Mouse (Mus musculus): ENCODE results near the gene Olfm1. TPM values are rescaled to one million over a fixed set of nuclear protein-coding genes. Genes with fewer than 3 reads are reported as not detected.

The Olfm1 gene
- 9.6 and 11.7 TPM in 2 replicates for polyA plus RNA-seq (2014; fragmentation: Nextera tagmentation; extraction: Ambion mirVana)

DNA sequence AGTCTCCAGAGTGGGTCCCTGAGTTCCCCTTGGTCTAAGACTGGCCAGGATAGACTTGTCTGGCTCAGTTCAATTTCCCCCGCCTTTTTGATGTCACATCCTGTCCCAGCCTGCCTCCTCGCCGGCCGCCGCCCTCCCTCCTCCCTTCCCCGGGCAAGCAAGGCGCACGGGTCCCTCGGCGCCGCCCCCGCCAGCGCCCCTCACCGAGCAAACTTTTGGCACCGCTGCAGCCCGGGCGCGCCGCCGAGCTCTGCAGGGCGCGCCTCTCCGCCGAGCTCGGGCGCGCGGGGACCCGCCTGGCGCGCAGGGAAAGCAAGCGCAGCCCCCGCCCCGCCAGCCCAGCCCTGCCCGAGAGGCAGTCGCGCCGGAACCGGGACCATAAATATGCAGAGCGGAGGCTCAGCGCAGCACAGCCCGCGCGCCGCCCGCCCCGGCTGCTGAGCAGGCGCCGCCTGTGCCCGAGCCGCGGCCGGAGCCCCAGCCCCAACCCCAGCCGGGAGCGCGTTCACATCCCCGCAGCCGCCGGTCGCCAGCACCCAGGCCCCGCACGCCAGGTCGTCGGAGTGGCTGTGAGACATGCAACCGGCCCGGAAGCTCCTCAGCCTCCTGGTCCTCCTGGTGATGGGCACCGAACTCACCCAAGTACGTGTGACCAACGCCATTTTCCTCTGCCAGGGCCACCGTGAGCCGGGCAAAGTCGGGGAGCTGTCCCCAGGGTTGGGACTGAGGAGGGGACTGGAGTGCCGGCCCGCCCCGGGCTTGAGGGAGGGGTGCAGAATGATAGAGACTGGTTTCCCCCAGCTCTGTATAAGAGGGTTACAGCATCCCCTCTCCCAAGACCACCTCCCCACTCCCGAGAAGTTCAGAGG, at the start of gene Olfm1:
TSS of gene Olfm1 (plus strand) at position 172 of the 869 bp plus-strand sequence.
- under 1% methylated on average over 75 of the region's 76 CpGs for WGBS
- peak within 1 kb of the TSS; percentile 53 to 61 for H3K4me3 ChIP-seq (ENCODE audit: control insufficient read depth in 1 of 2, insufficient read depth in 1 of 2, low read depth in 1 of 2, low read length in 2 of 2)
- H3K9ac ChIP-seq (ENCODE audit: low read length): peak within 1 kb of the TSS; percentile 48; the same call in 1 of the 2 replicates
- no peak within 1 kb of the TSS for H3K27ac ChIP-seq (replicated peaks in 1 of 2; ENCODE audit: control insufficient read depth in 1 of 2, insufficient read depth in 1 of 2, low read depth in 2 of 2, low read length in 2 of 2)
- peak within 1 kb of the TSS; percentile 84 for H3K4me2 ChIP-seq (ENCODE audit: low read length)
- no peaks in the 10 kb centered on the region for H3K9me3 ChIP-seq (ENCODE audit: control insufficient read depth, low read length)
- H3K27me3 ChIP-seq (ENCODE audit: control insufficient read depth, insufficient read depth, low read length): peaks cover 44% of the 10 kb centered on the region
- H3K36me3 ChIP-seq (ENCODE audit: control insufficient read depth, insufficient read depth, low read length): no peaks in the 10 kb centered on the region
- ATAC-seq (ENCODE audit: insufficient number of reproducible peaks, insufficient read depth, low FRiP score, low read depth): no peak
- H3K4me1 ChIP-seq (ENCODE audit: control insufficient read depth in 2 of 2, insufficient read depth in 2 of 2, low read length in 2 of 2): 0 out of 4 replicates have a peak, but pooled peaks cover 0 to 2% of the 10 kb centered on the region in 2 experiments

DNA sequence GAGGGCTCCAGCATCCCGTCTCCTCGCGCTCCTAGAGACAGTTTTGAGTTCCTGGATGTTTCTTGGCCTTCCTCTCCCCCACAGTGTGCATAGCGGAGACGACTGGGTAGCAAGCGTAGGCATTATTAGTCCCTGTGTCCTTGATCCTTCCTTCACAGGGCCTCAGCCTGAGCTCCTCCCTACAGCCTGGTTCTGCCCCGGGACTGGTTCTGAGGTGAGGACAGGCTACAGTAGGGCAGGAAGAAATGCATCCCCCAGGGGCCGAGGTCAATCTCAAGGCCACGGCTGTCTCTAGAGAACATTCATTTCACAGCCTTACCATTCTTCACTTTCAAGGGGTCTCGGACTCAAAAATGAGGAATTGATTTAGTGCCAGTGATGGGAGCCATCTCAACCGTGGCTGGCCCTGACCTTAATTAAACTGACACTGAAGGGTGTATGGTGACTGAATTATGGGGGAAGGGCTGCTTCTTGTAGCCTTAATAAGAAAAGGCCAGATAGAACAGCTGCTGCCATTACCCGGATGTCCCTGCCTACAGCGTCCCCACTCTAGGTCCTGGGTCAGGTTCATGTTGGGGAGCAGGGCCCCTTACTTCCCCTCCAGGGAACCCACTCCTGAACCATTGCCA, 49.3 kb upstream of the Olfm1 start:
- WGBS: 78% methylated on average over 13 of the region's 13 CpGs
- Histone ChIP-seq H3K27ac (replicated peaks in 1 of 2; ENCODE audit: control insufficient read depth in 1 of 2, insufficient read depth in 1 of 2, low read depth in 2 of 2, low read length in 2 of 2) (no peak overlapping the region), H3K9ac (ENCODE audit: low read length) (no peak overlapping the region), H3K4me3 (ENCODE audit: control insufficient read depth in 1 of 2, insufficient read depth in 1 of 2, low read depth in 1 of 2, low read length in 2 of 2) (no peak overlapping the region), H3K36me3 (ENCODE audit: control insufficient read depth, insufficient read depth, low read length) (no peaks in the 10 kb centered on the region), H3K4me1 (ENCODE audit: control insufficient read depth in 2 of 2, insufficient read depth in 2 of 2, low read length in 2 of 2) (peaks cover 8% of the 10 kb centered on the region in 2 experiments), H3K9me3 (ENCODE audit: control insufficient read depth, low read length) (peaks cover 5% of the 10 kb centered on the region; the same call in 1 of the 2 replicates), H3K4me2 (ENCODE audit: low read length) (no peak overlapping the region), H3K27me3 (ENCODE audit: control insufficient read depth, insufficient read depth, low read length) (no peaks in the 10 kb centered on the region)
- ATAC-seq (ENCODE audit: insufficient number of reproducible peaks, insufficient read depth, low FRiP score, low read depth): no peak

DNA sequence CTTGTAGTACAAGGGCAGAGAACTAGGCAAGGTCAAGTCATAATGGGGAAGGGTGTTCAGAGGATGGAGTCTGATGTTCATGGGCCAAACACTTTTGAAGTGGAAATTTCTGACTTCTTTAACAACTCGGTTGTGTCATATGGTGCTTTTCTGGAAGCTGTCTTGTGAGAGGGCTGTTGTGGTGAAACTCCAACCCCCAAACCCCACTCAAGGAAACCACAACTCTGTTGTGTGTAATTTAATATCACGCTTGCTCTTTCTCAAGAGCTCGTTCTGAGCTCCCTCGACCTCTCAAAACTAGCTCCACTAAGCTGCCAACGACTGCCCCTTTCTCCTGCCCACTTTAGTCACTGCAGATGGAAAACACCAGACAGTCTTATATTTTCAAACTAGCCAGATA, 47.1 kb upstream of the Olfm1 start:
- Histone ChIP-seq H3K36me3 (ENCODE audit: control insufficient read depth, insufficient read depth, low read length) (no peaks in the 10 kb centered on the region), H3K4me2 (ENCODE audit: low read length) (no peak overlapping the region), H3K4me3 (ENCODE audit: control insufficient read depth in 1 of 2, insufficient read depth in 1 of 2, low read depth in 1 of 2, low read length in 2 of 2) (no peak overlapping the region), H3K27ac (replicated peaks in 1 of 2; ENCODE audit: control insufficient read depth in 1 of 2, insufficient read depth in 1 of 2, low read depth in 2 of 2, low read length in 2 of 2) (no peak overlapping the region), H3K9me3 (ENCODE audit: control insufficient read depth, low read length) (peaks cover 5% of the 10 kb centered on the region; the same call in 1 of the 2 replicates), H3K4me1 (ENCODE audit: control insufficient read depth in 2 of 2, insufficient read depth in 2 of 2, low read length in 2 of 2) (no peaks in the 10 kb centered on the region; a peak in 1 of 4 replicates), H3K9ac (ENCODE audit: low read length) (no peak overlapping the region), H3K27me3 (ENCODE audit: control insufficient read depth, insufficient read depth, low read length) (no peaks in the 10 kb centered on the region)
- 84% methylated on average over 5 of the region's 5 CpGs for WGBS
- ATAC-seq (ENCODE audit: insufficient number of reproducible peaks, insufficient read depth, low FRiP score, low read depth): no peak

DNA sequence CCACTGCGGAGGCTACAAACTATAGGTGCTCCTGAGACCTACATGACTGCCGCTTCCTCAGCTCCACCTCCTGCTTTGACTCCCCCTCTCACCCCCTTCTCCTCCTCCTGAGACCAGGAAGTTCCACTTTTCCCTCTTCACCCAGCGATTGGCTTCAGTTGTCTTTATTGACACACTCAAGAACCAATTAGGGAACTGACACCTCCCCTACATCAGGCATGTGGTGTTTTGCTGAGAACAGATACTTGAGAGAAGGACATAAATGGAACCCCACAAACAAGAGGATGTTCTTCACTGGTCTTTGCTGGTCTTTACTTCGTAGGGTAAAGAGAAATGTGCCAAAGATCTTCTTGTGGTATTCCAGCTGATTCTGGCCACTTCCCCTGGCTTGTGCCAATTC, 46.6 kb upstream of the Olfm1 start:
- Histone ChIP-seq H3K4me2 (ENCODE audit: low read length) (no peak overlapping the region), H3K4me3 (ENCODE audit: control insufficient read depth in 1 of 2, insufficient read depth in 1 of 2, low read depth in 1 of 2, low read length in 2 of 2) (no peak overlapping the region), H3K9me3 (ENCODE audit: control insufficient read depth, low read length) (peaks cover 5% of the 10 kb centered on the region; the same call in 1 of the 2 replicates), H3K36me3 (ENCODE audit: control insufficient read depth, insufficient read depth, low read length) (no peaks in the 10 kb centered on the region), H3K27ac (replicated peaks in 1 of 2; ENCODE audit: control insufficient read depth in 1 of 2, insufficient read depth in 1 of 2, low read depth in 2 of 2, low read length in 2 of 2) (no peak overlapping the region), H3K4me1 (ENCODE audit: control insufficient read depth in 2 of 2, insufficient read depth in 2 of 2, low read length in 2 of 2) (no peaks in the 10 kb centered on the region; a peak in 1 of 4 replicates), H3K27me3 (ENCODE audit: control insufficient read depth, insufficient read depth, low read length) (no peaks in the 10 kb centered on the region), H3K9ac (ENCODE audit: low read length) (no peak overlapping the region)
- 83% methylated on average over 4 of the region's 4 CpGs for WGBS
- ATAC-seq (ENCODE audit: insufficient number of reproducible peaks, insufficient read depth, low FRiP score, low read depth): no peak

DNA sequence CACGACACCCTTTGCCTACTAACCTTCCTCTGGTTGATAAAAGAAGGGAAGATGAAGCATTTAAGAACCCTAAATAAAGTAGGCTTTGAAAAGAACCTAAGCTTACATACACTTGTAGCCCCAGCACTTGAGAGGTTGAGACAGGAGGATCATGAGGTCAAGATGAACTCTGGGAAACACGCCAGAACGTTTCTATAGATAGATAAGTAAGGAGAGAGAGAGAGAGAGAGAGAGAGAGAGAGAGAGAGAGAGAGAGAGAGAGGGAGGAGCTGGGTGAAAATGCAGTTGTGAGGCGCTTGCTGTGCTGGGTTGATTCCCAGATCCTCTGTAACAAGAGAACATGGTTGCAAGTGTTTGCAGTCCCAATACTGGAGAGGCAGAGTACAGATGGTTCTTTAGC, 46.1 kb upstream of the Olfm1 start:
- Histone ChIP-seq H3K9me3 (ENCODE audit: control insufficient read depth, low read length) (peaks cover 5% of the 10 kb centered on the region; the same call in 1 of the 2 replicates), H3K9ac (ENCODE audit: low read length) (no peak overlapping the region), H3K4me3 (ENCODE audit: control insufficient read depth in 1 of 2, insufficient read depth in 1 of 2, low read depth in 1 of 2, low read length in 2 of 2) (no peak overlapping the region), H3K4me2 (ENCODE audit: low read length) (no peak overlapping the region), H3K36me3 (ENCODE audit: control insufficient read depth, insufficient read depth, low read length) (no peaks in the 10 kb centered on the region), H3K27me3 (ENCODE audit: control insufficient read depth, insufficient read depth, low read length) (no peaks in the 10 kb centered on the region), H3K4me1 (ENCODE audit: control insufficient read depth in 2 of 2, insufficient read depth in 2 of 2, low read length in 2 of 2) (no peaks in the 10 kb centered on the region; a peak in 1 of 4 replicates), H3K27ac (replicated peaks in 1 of 2; ENCODE audit: control insufficient read depth in 1 of 2, insufficient read depth in 1 of 2, low read depth in 2 of 2, low read length in 2 of 2) (no peak overlapping the region)
- ATAC-seq (ENCODE audit: insufficient number of reproducible peaks, insufficient read depth, low FRiP score, low read depth): no peak
- WGBS: 28% methylated on average over 4 of the region's 4 CpGs

DNA sequence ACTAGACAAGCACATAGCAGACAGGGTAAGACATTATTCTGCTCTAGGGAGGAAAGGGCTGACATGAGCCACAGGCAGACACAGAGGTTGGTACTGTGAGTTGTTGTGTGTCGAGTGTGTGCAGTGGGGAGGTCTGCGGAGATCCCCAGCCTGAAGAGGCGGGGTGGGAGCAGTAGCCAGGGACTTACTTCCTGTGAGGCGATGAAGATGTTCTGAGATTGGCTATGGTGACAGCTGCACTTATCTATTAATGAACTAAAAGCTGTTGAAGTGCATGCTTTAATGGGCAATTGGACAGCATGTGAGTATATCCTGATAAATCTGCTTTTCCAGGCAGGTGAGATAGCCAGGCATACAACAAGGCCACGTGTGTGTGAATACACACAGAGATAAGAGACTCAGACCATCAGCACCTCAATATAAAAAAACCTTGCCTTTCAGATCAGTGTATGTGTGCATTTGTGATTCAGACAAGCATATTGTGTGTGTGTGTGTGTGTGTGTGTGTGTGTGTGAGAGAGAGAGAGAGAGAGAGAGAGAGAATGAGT, 45.5 kb upstream of the Olfm1 start:
- Histone ChIP-seq H3K4me3 (ENCODE audit: control insufficient read depth in 1 of 2, insufficient read depth in 1 of 2, low read depth in 1 of 2, low read length in 2 of 2) (no peak overlapping the region), H3K27ac (replicated peaks in 1 of 2; ENCODE audit: control insufficient read depth in 1 of 2, insufficient read depth in 1 of 2, low read depth in 2 of 2, low read length in 2 of 2) (no peak overlapping the region), H3K36me3 (ENCODE audit: control insufficient read depth, insufficient read depth, low read length) (no peaks in the 10 kb centered on the region), H3K4me2 (ENCODE audit: low read length) (no peak overlapping the region), H3K4me1 (ENCODE audit: control insufficient read depth in 2 of 2, insufficient read depth in 2 of 2, low read length in 2 of 2) (no peaks in the 10 kb centered on the region), H3K9ac (ENCODE audit: low read length) (no peak overlapping the region), H3K9me3 (ENCODE audit: control insufficient read depth, low read length) (peaks cover 5% of the 10 kb centered on the region; the same call in 1 of the 2 replicates), H3K27me3 (ENCODE audit: control insufficient read depth, insufficient read depth, low read length) (no peaks in the 10 kb centered on the region)
- 58% methylated on average over 5 of the region's 5 CpGs for WGBS
- ATAC-seq (ENCODE audit: insufficient number of reproducible peaks, insufficient read depth, low FRiP score, low read depth): no peak

DNA sequence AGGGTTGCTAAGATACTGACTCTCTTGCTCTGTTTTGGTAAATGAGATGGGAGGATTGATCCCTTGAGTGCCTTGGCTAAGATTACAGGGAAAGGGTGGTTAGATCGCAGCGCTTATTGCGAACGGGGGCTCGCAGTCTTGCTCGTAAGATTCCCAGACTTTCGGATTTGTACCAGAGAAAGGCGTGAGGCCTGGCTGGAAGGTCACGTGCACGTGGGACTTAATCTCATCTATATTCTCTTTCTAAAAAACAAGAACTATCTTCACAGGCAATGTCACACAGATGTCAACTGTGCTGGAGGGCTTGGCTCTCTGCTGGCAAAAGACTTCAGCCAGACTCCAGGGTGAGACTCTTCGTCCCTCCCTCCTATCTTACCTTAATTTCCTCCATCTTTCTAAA, 43.1 kb upstream of the Olfm1 start:
- Histone ChIP-seq H3K27ac (replicated peaks in 1 of 2; ENCODE audit: control insufficient read depth in 1 of 2, insufficient read depth in 1 of 2, low read depth in 2 of 2, low read length in 2 of 2) (no peak overlapping the region), H3K4me3 (ENCODE audit: control insufficient read depth in 1 of 2, insufficient read depth in 1 of 2, low read depth in 1 of 2, low read length in 2 of 2) (no peak overlapping the region), H3K36me3 (ENCODE audit: control insufficient read depth, insufficient read depth, low read length) (no peaks in the 10 kb centered on the region), H3K9ac (ENCODE audit: low read length) (no peak overlapping the region), H3K4me1 (ENCODE audit: control insufficient read depth in 2 of 2, insufficient read depth in 2 of 2, low read length in 2 of 2) (no peaks in the 10 kb centered on the region), H3K9me3 (ENCODE audit: control insufficient read depth, low read length) (peaks cover 5% of the 10 kb centered on the region; the same call in 1 of the 2 replicates), H3K4me2 (ENCODE audit: low read length) (no peak overlapping the region), H3K27me3 (ENCODE audit: control insufficient read depth, insufficient read depth, low read length) (no peaks in the 10 kb centered on the region)
- 75% methylated on average over 11 of the region's 11 CpGs for WGBS
- ATAC-seq (ENCODE audit: insufficient number of reproducible peaks, insufficient read depth, low FRiP score, low read depth): no peak
